Mouse (Mus musculus) adrenal gland, postnatal 25 days (tissue): ENCODE results near the gene Gm49322. TPM values are rescaled to one million over a fixed set of nuclear protein-coding genes. Genes with fewer than 3 reads are reported as not detected.

Experiments used
- DNase-seq: peaks from one replicate; pipeline ENCODE4 v3.0.0; 2021; ENCODE audit warnings: mixed read lengths
- total RNA-seq: library from RNA; stranded (reverse); gene quantifications from 2 replicates; pipeline ENCODE4 v1.2.3, GENCODE M21; 2021

The Gm49322 gene
- total RNA-seq, 1 experiment from 2014 or later = 3.0 TPM

- no peak for DNase-seq
Measured at GRCm38 (mm10) chr10:80584045-80584488, 21.8 kb upstream of the Gm49322 start.

DNA sequence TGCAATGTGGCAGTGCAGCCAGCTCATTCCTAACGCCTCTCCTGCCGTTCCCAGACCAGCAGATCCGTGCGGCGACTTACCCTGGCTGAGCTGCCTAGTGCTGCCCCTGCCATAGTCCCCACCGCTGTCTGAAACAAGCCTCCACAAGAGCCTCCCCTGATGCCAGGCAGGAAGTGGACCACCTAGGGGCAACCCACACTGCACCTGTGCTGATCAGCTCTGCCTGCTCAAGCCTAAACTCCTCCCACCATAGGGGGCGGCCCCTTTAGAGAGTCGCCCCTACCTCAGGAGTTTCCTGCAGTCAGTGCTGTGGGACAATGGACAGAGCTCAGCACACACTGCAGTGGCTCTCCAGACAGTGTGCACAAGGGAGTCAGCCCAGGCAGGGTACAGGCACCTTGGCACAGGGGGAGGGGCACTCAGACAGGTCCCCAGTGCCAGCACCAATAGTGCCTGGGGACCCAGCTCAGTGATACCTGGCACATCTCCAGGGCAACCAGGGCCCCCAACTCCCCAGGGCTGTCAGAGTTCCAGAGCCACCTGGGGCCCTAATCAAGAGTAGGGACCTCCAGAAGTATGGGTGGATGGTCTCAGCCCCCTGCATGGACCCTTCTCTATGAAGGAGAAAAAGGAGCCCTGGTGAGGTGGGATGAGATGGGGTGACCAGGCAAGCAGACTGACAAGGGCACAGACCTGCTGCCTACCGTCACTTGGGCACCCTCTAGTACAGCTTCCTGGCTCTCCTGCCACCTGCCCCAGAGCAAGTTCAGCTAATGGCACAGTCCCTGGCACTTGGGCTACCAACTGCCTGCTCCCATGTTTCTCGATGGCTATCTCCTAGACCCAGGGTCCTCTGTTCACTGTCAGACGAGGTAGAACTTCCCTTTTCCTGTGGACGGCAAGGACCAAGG, 20.9 kb upstream of the Gm49322 start:
- no peak for DNase-seq

GRCm38 (mm10) chr10:80585581-80585980, 20.2 kb upstream of the Gm49322 start:
- no peak for DNase-seq

- DNase-seq = no peak
Measured at GRCm38 (mm10) chr10:80586407-80587304, 19.2 kb upstream of the Gm49322 start.

- no peak for DNase-seq
Measured at GRCm38 (mm10) chr10:80587305-80587657, 18.5 kb upstream of the Gm49322 start.

- no peak for DNase-seq
Measured at GRCm38 (mm10) chr10:80589127-80589878, 16.5 kb upstream of the Gm49322 start.

GRCm38 (mm10) chr10:80589879-80590854, 15.7 kb upstream of the Gm49322 start, which contains the start of gene Abhd17a:
Gene Abhd17a, minus strand, starts transcription at chr10:80590341.
- DNase-seq = peak; percentile 97

- no peak for DNase-seq
Measured at GRCm38 (mm10) chr10:80596318-80596717, 9.5 kb upstream of the Gm49322 start.

DNA sequence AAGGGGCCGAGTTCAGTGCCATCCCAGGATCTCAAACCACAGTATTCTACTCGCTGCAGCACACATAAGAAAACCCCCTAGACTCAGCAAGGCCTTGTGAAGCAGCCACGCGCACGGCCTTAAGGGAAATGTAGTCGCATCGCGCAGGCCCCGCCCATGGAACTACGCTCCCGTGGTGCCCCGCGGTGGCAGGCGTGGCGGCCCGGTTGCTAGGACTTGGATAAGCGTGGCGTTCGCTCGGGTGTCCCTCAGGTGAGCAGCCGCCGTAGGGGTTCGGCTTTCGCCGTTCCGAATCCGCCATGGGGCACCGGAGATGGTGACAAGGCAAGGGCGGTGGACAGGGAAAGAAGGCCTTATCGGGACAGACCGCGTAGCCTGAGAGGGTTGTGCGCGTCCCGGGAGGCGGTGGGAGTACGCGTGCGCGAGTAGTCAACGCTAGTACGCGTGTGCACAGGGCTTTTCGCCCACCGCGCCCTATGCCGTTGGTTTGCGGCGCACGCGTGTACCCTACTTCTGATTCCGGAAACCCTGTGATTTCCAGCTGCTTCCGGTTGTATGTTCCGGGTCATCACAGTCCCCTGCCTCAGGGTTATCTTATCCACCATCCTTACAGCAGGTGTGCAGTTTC, 3.0 kb upstream of the Gm49322 start, which contains the start of the genes Scamp4 and Adat3:
TSS of gene Scamp4 (plus strand) at position 175 of the 628 bp plus-strand sequence.
TSS of gene Adat3 (plus strand) at position 183 of the 628 bp plus-strand sequence.
- DNase-seq = peak; percentile 93

- DNase-seq = no peak
Measured at GRCm38 (mm10) chr10:80603364-80603763, 2.5 kb upstream of the Gm49322 start.

- no peak for DNase-seq
Measured at GRCm38 (mm10) chr10:80604001-80604509, 1.8 kb upstream of the Gm49322 start.

- DNase-seq = no peak
Measured at GRCm38 (mm10) chr10:80604988-80605387, 833 bp upstream of the Gm49322 start.

DNA sequence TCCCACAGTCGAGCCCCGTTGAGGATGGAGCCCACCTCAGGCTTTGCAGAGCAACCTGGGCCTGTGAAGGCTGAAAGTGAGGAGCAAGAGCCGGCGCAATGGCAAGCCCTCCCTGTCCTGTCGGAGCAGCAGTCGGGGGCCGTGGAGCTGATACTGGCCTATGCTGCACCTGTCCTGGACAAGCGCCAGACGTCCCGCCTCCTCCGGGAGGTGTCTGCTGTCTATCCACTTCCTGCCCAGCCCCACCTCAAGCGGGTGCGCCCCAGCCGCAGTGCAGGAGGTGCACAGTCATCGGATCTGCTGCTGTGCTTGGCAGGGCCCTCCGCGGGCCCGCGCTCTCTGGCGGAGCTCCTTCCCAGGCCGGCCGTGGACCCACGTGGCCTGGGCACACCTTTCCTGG, 485 bp downstream of the Gm49322 start:
- DNase-seq = no peak

GRCm38 (mm10) chr10:80606737-80607350, 1.0 kb downstream of the Gm49322 start:
- DNase-seq = no peak

GRCm38 (mm10) chr10:80608435-80608834, 2.6 kb downstream of the Gm49322 start:
- DNase-seq = no peak

DNA sequence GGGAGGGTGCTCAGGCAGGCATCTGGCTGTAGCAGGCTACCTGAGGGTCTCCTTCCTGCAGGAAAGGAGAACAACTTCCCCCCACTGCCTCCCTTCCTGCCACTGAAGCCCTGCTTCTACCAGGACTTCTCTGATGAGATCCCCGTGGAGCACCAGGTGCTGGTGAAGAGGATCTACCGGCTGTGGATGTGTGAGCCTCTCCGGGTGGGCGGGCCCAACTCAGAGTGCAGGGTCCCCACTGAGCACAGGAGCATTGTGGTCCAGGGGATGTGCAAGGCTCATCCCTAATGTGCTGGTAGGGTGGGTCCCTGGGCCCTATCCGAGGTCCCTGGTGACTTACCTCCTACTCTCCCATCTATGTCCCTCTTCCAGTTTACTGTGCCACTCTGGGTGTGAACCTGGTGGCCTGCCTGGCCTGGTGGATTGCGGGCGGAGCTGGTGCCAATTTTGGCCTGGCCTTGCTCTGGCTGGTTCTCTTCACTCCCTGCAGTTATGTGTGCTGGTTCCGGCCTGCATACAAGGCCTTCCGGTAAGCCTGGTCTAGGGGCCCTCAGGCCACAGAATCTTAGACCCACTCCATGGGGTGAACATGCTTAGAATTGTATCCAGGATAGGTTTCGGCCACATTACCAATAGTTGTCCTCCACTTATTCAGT, 3.6 kb downstream of the Gm49322 start:
- no peak for DNase-seq

GRCm38 (mm10) chr10:80610116-80610785, 4.4 kb downstream of the Gm49322 start:
- no peak for DNase-seq

DNA sequence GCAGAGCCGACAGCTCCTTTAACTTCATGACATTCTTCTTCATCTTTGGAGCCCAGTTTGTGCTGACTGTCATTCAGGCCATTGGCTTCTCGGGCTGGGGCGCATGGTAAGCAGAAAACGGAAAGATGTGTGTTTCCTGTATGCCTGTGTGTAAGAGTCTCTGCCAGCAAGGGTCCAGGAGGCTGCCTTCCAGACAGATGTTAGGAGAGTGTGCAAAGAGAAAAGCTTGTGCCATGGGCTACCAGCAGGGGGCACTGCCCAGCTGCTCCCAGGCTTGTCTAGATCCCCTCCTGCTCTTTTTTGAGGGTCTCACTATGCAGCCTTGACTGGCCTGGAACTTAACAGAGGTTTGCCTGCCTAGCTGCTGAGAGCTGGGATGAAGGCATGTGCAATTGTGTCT, 5.2 kb downstream of the Gm49322 start:
- peak; percentile 62 for DNase-seq
